Mouse (Mus musculus) MEL (cell line): ENCODE data around the gene Uhrf1bp1l. TPM values are rescaled to one million over a fixed set of nuclear protein-coding genes. Genes with fewer than 3 reads are reported as not detected.
A peak's percentile ranks its signal among the peaks of the same experiment; 100 is the strongest.

Experiments used
- DNase-seq: peaks from one replicate; pipeline ENCODE4 v3.0.0; 2011; ENCODE audit warnings: low read depth, low spot score
- H3K27ac ChIP-seq: 2 replicates; pipeline ENCODE4 v1.5.1; 2012; ENCODE audit warnings: low read depth, mild to moderate bottlenecking, control low read depth, low read length, moderate library complexity; ENCODE audit not compliant: control insufficient read depth
- H3K27me3 ChIP-seq, 2 experiments: fragments of 150-350 bp in 1 of 2; sonication (generic) in 1 of 2; 2 replicates each; pipeline ENCODE4 v1.6.1; 2012; ENCODE audit warnings: low read length in 2 of 2, mild to moderate bottlenecking in 2 of 2, improper control_type of control experiment in 1 of 2, moderate library complexity in 1 of 2; ENCODE audit not compliant: insufficient read depth in 2 of 2, control insufficient read depth in 1 of 2
- H3K36me3 ChIP-seq, 2 experiments: 2 replicates each; pipeline ENCODE4 v1.6.1; 2012 to 2014; ENCODE audit warnings: low read length in 2 of 2, improper control_type of control experiment in 1 of 2, inconsistent platforms in 1 of 2, mild to moderate bottlenecking in 1 of 2; ENCODE audit not compliant: insufficient read depth in 2 of 2, control insufficient read depth in 1 of 2
- H3K4me1 ChIP-seq, 2 experiments: fragments of 150-350 bp in 1 of 2; sonication (generic) in 1 of 2; 2 replicates each; pipeline ENCODE4 v1.6.1; 2012; ENCODE audit warnings: low read length in 2 of 2, improper control_type of control experiment in 1 of 2, mild to moderate bottlenecking in 1 of 2; ENCODE audit not compliant: insufficient read depth in 2 of 2, control insufficient read depth in 1 of 2
- H3K4me3 ChIP-seq, 2 experiments: fragments of 150-350 bp in 1 of 2; sonication (generic) in 1 of 2; 2 replicates each; pipeline ENCODE4 v1.5.1; 2012; ENCODE audit warnings: low read depth in 2 of 2, low read length in 2 of 2, mild to moderate bottlenecking in 2 of 2, moderate library complexity in 2 of 2, control low read depth in 1 of 2, improper control_type of control experiment in 1 of 2; ENCODE audit not compliant: control insufficient read depth in 1 of 2, insufficient read depth in 1 of 2
- H3K79me2 ChIP-seq: 2 replicates; pipeline ENCODE4 v1.6.1; 2012; ENCODE audit warnings: mild to moderate bottlenecking, low read length, moderate library complexity; ENCODE audit not compliant: control insufficient read depth, poor library complexity, insufficient read depth
- H3K9ac ChIP-seq: 2 replicates; pipeline ENCODE4 v1.6.1; 2012; ENCODE audit warnings: low read depth, mild to moderate bottlenecking, control low read depth, low read length, moderate library complexity; ENCODE audit not compliant: control insufficient read depth, poor library complexity, severe bottlenecking
- H3K9me3 ChIP-seq: fragments of 150-350 bp; sonication (generic); replicated peaks from 2 replicates; pipeline ENCODE4 v1.6.1; 2012; ENCODE audit warnings: mild to moderate bottlenecking, low read length, improper control_type of control experiment, moderate library complexity; ENCODE audit not compliant: insufficient read depth
- CHD1 ChIP-seq: IDR thresholded peaks from 2 replicates; pipeline ENCODE4 v1.6.1; 2012; ENCODE audit warnings: low read depth, mild to moderate bottlenecking, inconsistent platforms, low read length, improper control_type of control experiment
- E2F4 ChIP-seq: IDR thresholded peaks from 2 replicates; pipeline ENCODE4 v1.6.1; 2011; ENCODE audit warnings: low read depth, low read length, improper control_type of control experiment, borderline replicate concordance
- EP300 ChIP-seq, 2 experiments: IDR thresholded peaks; 2 replicates each; pipeline ENCODE4 v1.6.1; 2011; ENCODE audit warnings: improper control_type of control experiment in 2 of 2, low read length in 2 of 2, low read depth in 1 of 2, mild to moderate bottlenecking in 1 of 2
- MEF2A ChIP-seq: IDR thresholded peaks from 2 replicates; pipeline ENCODE4 v1.6.1; 2014; ENCODE audit warnings: low read depth, mild to moderate bottlenecking, inconsistent platforms, low read length, improper control_type of control experiment; ENCODE audit not compliant: poor library complexity, insufficient replicate concordance, severe bottlenecking; ENCODE audit errors: extremely low read depth
- MXI1 ChIP-seq: IDR thresholded peaks from 2 replicates; pipeline ENCODE4 v1.6.1; 2011; ENCODE audit warnings: mild to moderate bottlenecking, low read depth, low read length, improper control_type of control experiment
- MYB ChIP-seq: IDR thresholded peaks from 2 replicates; pipeline ENCODE4 v1.6.1; 2011; ENCODE audit warnings: mild to moderate bottlenecking, low read depth, low read length, improper control_type of control experiment
- MYC ChIP-seq: IDR thresholded peaks from 2 replicates; pipeline ENCODE4 v1.6.1; 2011; ENCODE audit warnings: low read depth, mild to moderate bottlenecking, low read length, improper control_type of control experiment, moderate library complexity
- POLR2AphosphoS2 ChIP-seq: IDR thresholded peaks from 2 replicates; pipeline ENCODE4 v1.6.1; 2011; ENCODE audit warnings: low read length, improper control_type of control experiment
- POLR2AphosphoS5 ChIP-seq: IDR thresholded peaks from 2 replicates; pipeline ENCODE4 v1.6.1; 2012; ENCODE audit warnings: low read depth, borderline replicate concordance, mild to moderate bottlenecking, inconsistent platforms, low read length, moderate library complexity, mixed read lengths
- SIN3A ChIP-seq: IDR thresholded peaks from 2 replicates; pipeline ENCODE4 v1.6.1; 2012; ENCODE audit warnings: low read length, improper control_type of control experiment, inconsistent platforms
- TAL1 ChIP-seq: IDR thresholded peaks from 2 replicates; pipeline ENCODE4 v1.6.1; 2012; ENCODE audit warnings: mild to moderate bottlenecking, inconsistent platforms, low read length, moderate library complexity, mixed read lengths
- TBP ChIP-seq: IDR thresholded peaks from 2 replicates; pipeline ENCODE4 v1.8.0; 2011; ENCODE audit warnings: low read depth, low read length, improper control_type of control experiment
- TCF12 ChIP-seq: IDR thresholded peaks from 2 replicates; pipeline ENCODE4 v1.6.1; 2014; ENCODE audit warnings: low read depth, mild to moderate bottlenecking, inconsistent platforms, low read length, improper control_type of control experiment, moderate library complexity
- USF1 ChIP-seq: IDR thresholded peaks from 2 replicates; pipeline ENCODE4 v1.6.1; 2014; ENCODE audit warnings: low read depth, mild to moderate bottlenecking, inconsistent platforms, low read length, improper control_type of control experiment, moderate library complexity
- ZC3H11A ChIP-seq: IDR thresholded peaks from 2 replicates; pipeline ENCODE4 v1.6.1; 2012; ENCODE audit warnings: low read depth, mild to moderate bottlenecking, inconsistent platforms, low read length, improper control_type of control experiment
- ZMIZ1 ChIP-seq: IDR thresholded peaks from 2 replicates; pipeline ENCODE4 v1.6.1; 2012; ENCODE audit warnings: low read depth, mild to moderate bottlenecking, inconsistent platforms, low read length, improper control_type of control experiment, moderate library complexity
- ZNF384 ChIP-seq: IDR thresholded peaks from 2 replicates; pipeline ENCODE4 v1.6.1; 2012; ENCODE audit warnings: low read depth, mild to moderate bottlenecking, inconsistent platforms, low read length, improper control_type of control experiment
- polyA plus RNA-seq, 2 experiments: library from polyadenylated mRNA; stranded (reverse) in 1 of 2; unstranded in 1 of 2; fragments of >175 nt in 1 of 2; fragments of >200 nt in 1 of 2; gene quantifications; 2 replicates each; pipeline versions ENCODE4 v1.2.1 to v1.2.4; 2012; ENCODE audit warnings: low replicate concordance in 2 of 2, low read depth in 1 of 2; ENCODE audit not compliant: insufficient read length in 2 of 2, insufficient read depth in 1 of 2, missing spikeins in 1 of 2
- total RNA-seq: library from RNA; depleted of rRNA; stranded (reverse); fragments of 300-350 nt; gene quantifications from 2 replicates; pipeline ENCODE4 v1.2.3, GENCODE M21; 2012

Uhrf1bp1l gene
- total and polyA plus RNA-seq, 3 experiments, result 23.7 to 44.8 (median 26.0) TPM

- Histone ChIP-seq H3K36me3 (peaks cover 0 to 29% of the 10 kb centered on the region in 2 experiments; a peak in 2 of 4 replicates), H3K27me3 (no peaks in the 10 kb centered on the region), H3K9me3 (no peaks in the 10 kb centered on the region), H3K27ac (peak overlapping the region; percentile 4; the same call in 1 of the 2 replicates), H3K4me3 (peak overlapping the region; percentile 90 to 96), H3K4me1 (peaks cover 8 to 46% of the 10 kb centered on the region in 2 experiments), H3K79me2 (peaks cover 21% of the 10 kb centered on the region), H3K9ac (peak overlapping the region; percentile 51)
- no peak for DNase-seq
- TF ChIP-seq SIN3A (no peak), ZMIZ1 (no peak), MEF2A (no peak), CHD1 (no peak), MXI1 (no peak), TCF12 (no peak), MYC (no peak), TBP (no peak), POLR2AphosphoS2 (no peak), USF1 (no peak), E2F4 (no peak), MYB (no peak), ZNF384 (no peak), TAL1 (no peak)
These were observed 450 bp upstream of the Uhrf1bp1l start for GRCm38 (mm10) chr10:89744341-89744740.

GRCm38 (mm10) chr10:89745666-89746020, 852 bp downstream of the Uhrf1bp1l start:
- Histone ChIP-seq H3K9me3 (no peaks in the 10 kb centered on the region), H3K27me3 (no peaks in the 10 kb centered on the region), H3K79me2 (peaks cover 30% of the 10 kb centered on the region), H3K9ac (peak overlapping the region; percentile 99), H3K4me3 (peak overlapping the region; percentile 90 to 96), H3K27ac (peak overlapping the region; percentile 63; the same call in 1 of the 2 replicates), H3K4me1 (peaks cover 7 to 35% of the 10 kb centered on the region in 2 experiments), H3K36me3 (peaks cover 0 to 26% of the 10 kb centered on the region in 2 experiments; a peak in 2 of 4 replicates)
- DNase-seq, result peak; percentile 68
- no peak for TF ChIP-seq POLR2AphosphoS5
- 0 out of 2 replicates have a peak, but pooled peaks have one; percentile 6 for TF ChIP-seq TBP
- TF ChIP-seq ZNF384, result no peak
- TF ChIP-seq MXI1, result peak; percentile 15; the same call in 1 of the 2 replicates
- no peak; the same call in 1 of the 2 replicates for TF ChIP-seq CHD1
- TF ChIP-seq SIN3A, result peak; percentile 44; the same call in 1 of the 2 replicates
- TF ChIP-seq TCF12, result no peak
- no peak for TF ChIP-seq POLR2AphosphoS2
- TF ChIP-seq ZC3H11A, result no peak
- no peak for TF ChIP-seq MEF2A
- peak in 1 of 2 experiments; percentile 19; a peak in 1 of 4 replicates for TF ChIP-seq EP300 (IDR thresholded peaks at IDR 0.05; ENCODE audit: low read depth in 1 of 2, low read length in 2 of 2)
- TF ChIP-seq TAL1, result no peak
